Mouse (Mus musculus): ENCODE data around the gene Tspoap1. TPM values are rescaled to one million over a fixed set of nuclear protein-coding genes. Genes with fewer than 3 reads are reported as not detected.

Tspoap1 gene
- polyA plus RNA-seq, 1 experiment from 2014 or later = 0.64 TPM

- TF ChIP-seq CTCF (IDR thresholded peaks at IDR 0.05) = no peak
- Histone ChIP-seq H3K4me1 (ENCODE audit: insufficient read depth, low read depth, low read length) (no peaks in the 10 kb centered on the region), H3K4me2 (replicated peaks; ENCODE audit: low read depth, low read length) (no peak within 1 kb of the TSS), H3K9me3 (ENCODE audit: low read length) (no peaks in the 10 kb centered on the region), H3K36me3 (ENCODE audit: insufficient read depth, low read length) (no peaks in the 10 kb centered on the region), H3K4me3 (ENCODE audit: low read depth, low read length) (no peak within 1 kb of the TSS), H3K27me3 (replicated peaks; ENCODE audit: insufficient read depth, low read length) (no peaks in the 10 kb centered on the region), H3K27ac (ENCODE audit: low read length) (no peak within 1 kb of the TSS), H3K9ac (replicated peaks; ENCODE audit: low read depth) (no peak within 1 kb of the TSS)
- WGBS = 44% methylated on average over 10 of the region's 10 CpGs
- DNase-seq (ENCODE audit: low spot score) (no peak), ATAC-seq (no peak)
These were observed 68.0 kb downstream of the Tspoap1 start, which contains the start of gene Lpo for GRCm38 (mm10) chr11:87828239-87828900. Lpo (minus strand) TSS chr11:87828289.

MicroRNA genes within 50 kb of the gene (microRNA counts, 519-probe panel; counts per million panel counts)
- microRNA mmu-miR-142-3p (5,858 counts per million, percentile 75 among the panel's probes with 10 or more counts), microRNA mmu-miR-142-5p (2,150 counts per million, percentile 5 among the panel's probes with 10 or more counts)

Small RNA genes within 50 kb of the gene (microRNA-seq; reads per million reads assigned to microRNA genes)
- gene Mir142 = not detected
- gene Mir142b = not detected

Other genes with a start within 250 kb of the Tspoap1 start
- not detected in 2 replicates for gene Gm11492, start 193.9 kb upstream of the Tspoap1 start, polyA plus RNA-seq (2015; fragmentation: Nextera tagmentation; extraction: Ambion mirVana)
- 366 and 392 TPM in 2 replicates for gene Sept4, start 191.6 kb upstream of the Tspoap1 start, polyA plus RNA-seq (2015; fragmentation: Nextera tagmentation; extraction: Ambion mirVana)
- gene Mtmr4, start 168.4 kb upstream of the Tspoap1 start, polyA plus RNA-seq (2015; fragmentation: Nextera tagmentation; extraction: Ambion mirVana) = 9.4 and 13.3 TPM in 2 replicates
- gene Hsf5, start 143.4 kb upstream of the Tspoap1 start, polyA plus RNA-seq (2015; fragmentation: Nextera tagmentation; extraction: Ambion mirVana) = 0.05 and 0.11 TPM in 2 replicates
- gene Rnf43, start 97.8 kb upstream of the Tspoap1 start, polyA plus RNA-seq (2015; fragmentation: Nextera tagmentation; extraction: Ambion mirVana) = 4.6 and 6.6 TPM in 2 replicates
- gene Supt4a, start 23.0 kb upstream of the Tspoap1 start, polyA plus RNA-seq (2015; fragmentation: Nextera tagmentation; extraction: Ambion mirVana) = 155 and 166 TPM in 2 replicates
- 0.32 and 0.68 TPM in 2 replicates for gene Mpo, start 33.0 kb downstream of the Tspoap1 start, polyA plus RNA-seq (2015; fragmentation: Nextera tagmentation; extraction: Ambion mirVana)
- gene Lpo, start 67.7 kb downstream of the Tspoap1 start, polyA plus RNA-seq (2015; fragmentation: Nextera tagmentation; extraction: Ambion mirVana) = not detected in 2 replicates
- 5.6 and 7.5 TPM in 2 replicates for gene Mks1, start 92.7 kb downstream of the Tspoap1 start, polyA plus RNA-seq (2015; fragmentation: Nextera tagmentation; extraction: Ambion mirVana)
- not detected in 2 replicates for gene Epx, start 115.0 kb downstream of the Tspoap1 start, polyA plus RNA-seq (2015; fragmentation: Nextera tagmentation; extraction: Ambion mirVana)
- not detected in 2 replicates for gene Olfr462, start 131.7 kb downstream of the Tspoap1 start, polyA plus RNA-seq (2015; fragmentation: Nextera tagmentation; extraction: Ambion mirVana)
- gene Olfr463, start 136.8 kb downstream of the Tspoap1 start, polyA plus RNA-seq (2015; fragmentation: Nextera tagmentation; extraction: Ambion mirVana) = not detected in 2 replicates
- not detected in 2 replicates for gene Olfr464, start 160.4 kb downstream of the Tspoap1 start, polyA plus RNA-seq (2015; fragmentation: Nextera tagmentation; extraction: Ambion mirVana)
- gene Dynll2, start 227.0 kb downstream of the Tspoap1 start, polyA plus RNA-seq (2015; fragmentation: Nextera tagmentation; extraction: Ambion mirVana) = 12.3 and 14.5 TPM in 2 replicates